Mouse (Mus musculus) induced T-regulatory cell, adult 2 months (primary cell): ENCODE measurements around the gene Pmp22.

Source experiments
- DNase-seq: peaks from one replicate; pipeline ENCODE4 v3.0.0-alpha.2; 2012; ENCODE audit warnings: low read depth

Gene Pmp22

GRCm38 (mm10) chr11:63163550-63163949 is 34.8 kb downstream of the Pmp22 start:
- DNase-seq = no peak

GRCm38 (mm10) chr11:63163986-63164682 is 35.4 kb downstream of the Pmp22 start:
- no peak for DNase-seq

GRCm38 (mm10) chr11:63164756-63165484 is 36.1 kb downstream of the Pmp22 start:
- peak; percentile 33 for DNase-seq

- DNase-seq = no peak
These were observed 39.0 kb downstream of the Pmp22 start for GRCm38 (mm10) chr11:63167826-63168225.

GRCm38 (mm10) chr11:63168551-63169258 is 39.9 kb downstream of the Pmp22 start:
- no peak for DNase-seq

- peak; percentile 13 for DNase-seq
These were observed 43.2 kb downstream of the Pmp22 start for GRCm38 (mm10) chr11:63171977-63172376.

- no peak for DNase-seq
These were observed 44.8 kb downstream of the Pmp22 start for GRCm38 (mm10) chr11:63173604-63174003.

GRCm38 (mm10) chr11:63175302-63175701 is 46.5 kb downstream of the Pmp22 start:
- no peak for DNase-seq

- no peak for DNase-seq
These were observed 47.6 kb downstream of the Pmp22 start for GRCm38 (mm10) chr11:63176416-63176815.

GRCm38 (mm10) chr11:63180262-63181101 is 51.7 kb downstream of the Pmp22 start:
- no peak for DNase-seq

- no peak for DNase-seq
These were observed 60.0 kb downstream of the Pmp22 start for GRCm38 (mm10) chr11:63188803-63189202.

GRCm38 (mm10) chr11:63198070-63198469 is 69.3 kb downstream of the Pmp22 start:
- no peak for DNase-seq

- DNase-seq = no peak
These were observed 73.3 kb downstream of the Pmp22 start for GRCm38 (mm10) chr11:63201989-63202535.
